Mouse (Mus musculus): ENCODE results near the gene Zfp970. TPM values are rescaled to one million over a fixed set of nuclear protein-coding genes. Genes with fewer than 3 reads are reported as not detected.
"Not testable (repeated sequence)": the region's sequence is repeated elsewhere in the genome, so short reads cannot be mapped to it uniquely, and the experiment has no call there.

Gene Zfp970
- 15.2 and 26.9 TPM in 2 replicates for total RNA-seq (2014; fragmentation: Nextera tagmentation)
- 5.9 and 15.0 TPM in 2 replicates for total RNA-seq (2017)

- ATAC-seq (replicated peaks; ENCODE audit: low FRiP score, low TSS enrichment, poor library complexity, severe bottlenecking), result not testable (repeated sequence)
These were observed at the start of gene Zfp970 for GRCm38 (mm10) chr2:177464676-177465075. Gene Zfp970, plus strand, starts transcription at chr2:177464733.

GRCm38 (mm10) chr2:177468222-177468621, 3.7 kb downstream of the Zfp970 start:
- ATAC-seq (replicated peaks; ENCODE audit: low FRiP score, low TSS enrichment, poor library complexity, severe bottlenecking), result not testable (repeated sequence)

- not testable (repeated sequence) for ATAC-seq (replicated peaks; ENCODE audit: low FRiP score, low TSS enrichment, poor library complexity, severe bottlenecking)
These were observed 7.7 kb downstream of the Zfp970 start for GRCm38 (mm10) chr2:177472261-177472660.

- ATAC-seq (replicated peaks; ENCODE audit: low FRiP score, low TSS enrichment, poor library complexity, severe bottlenecking), result not testable (repeated sequence)
These were observed 17.4 kb downstream of the Zfp970 start for GRCm38 (mm10) chr2:177481971-177482370.

- not testable (repeated sequence) for ATAC-seq (replicated peaks; ENCODE audit: low FRiP score, low TSS enrichment, poor library complexity, severe bottlenecking)
These were observed 18.9 kb downstream of the Zfp970 start for GRCm38 (mm10) chr2:177483238-177483948.

GRCm38 (mm10) chr2:177498067-177498466, 33.5 kb downstream of the Zfp970 start, which contains the start of gene Gm14403:
Gene Gm14403, plus strand, starts transcription at chr2:177498215.
- ATAC-seq (replicated peaks; ENCODE audit: low FRiP score, low TSS enrichment, poor library complexity, severe bottlenecking), result not testable (repeated sequence)

GRCm38 (mm10) chr2:177499182-177499581, 34.6 kb downstream of the Zfp970 start:
- not testable (repeated sequence) for ATAC-seq (replicated peaks; ENCODE audit: low FRiP score, low TSS enrichment, poor library complexity, severe bottlenecking)

GRCm38 (mm10) chr2:177505211-177505719, 40.7 kb downstream of the Zfp970 start:
- ATAC-seq (replicated peaks; ENCODE audit: low FRiP score, low TSS enrichment, poor library complexity, severe bottlenecking), result not testable (repeated sequence)

GRCm38 (mm10) chr2:177511381-177511780, 46.8 kb downstream of the Zfp970 start:
- not testable (repeated sequence) for ATAC-seq (replicated peaks; ENCODE audit: low FRiP score, low TSS enrichment, poor library complexity, severe bottlenecking)

- ATAC-seq (replicated peaks; ENCODE audit: low FRiP score, low TSS enrichment, poor library complexity, severe bottlenecking), result not testable (repeated sequence)
These were observed 47.4 kb downstream of the Zfp970 start for GRCm38 (mm10) chr2:177511972-177512371.

GRCm38 (mm10) chr2:177513991-177514479, 49.5 kb downstream of the Zfp970 start:
- not testable (repeated sequence) for ATAC-seq (replicated peaks; ENCODE audit: low FRiP score, low TSS enrichment, poor library complexity, severe bottlenecking)

- ATAC-seq (replicated peaks; ENCODE audit: low FRiP score, low TSS enrichment, poor library complexity, severe bottlenecking), result not testable (repeated sequence)
These were observed 53.2 kb downstream of the Zfp970 start for GRCm38 (mm10) chr2:177517746-177518145.

GRCm38 (mm10) chr2:177518354-177518753, 53.8 kb downstream of the Zfp970 start:
- not testable (repeated sequence) for ATAC-seq (replicated peaks; ENCODE audit: low FRiP score, low TSS enrichment, poor library complexity, severe bottlenecking)

- not testable (repeated sequence) for ATAC-seq (replicated peaks; ENCODE audit: low FRiP score, low TSS enrichment, poor library complexity, severe bottlenecking)
These were observed 54.4 kb downstream of the Zfp970 start for GRCm38 (mm10) chr2:177518960-177519359.

- no peak for ATAC-seq (replicated peaks; ENCODE audit: low FRiP score, low TSS enrichment, poor library complexity, severe bottlenecking)
These were observed 55.5 kb downstream of the Zfp970 start for GRCm38 (mm10) chr2:177520035-177520434.

GRCm38 (mm10) chr2:177523061-177523460, 58.5 kb downstream of the Zfp970 start:
- ATAC-seq (replicated peaks; ENCODE audit: low FRiP score, low TSS enrichment, poor library complexity, severe bottlenecking), result no peak

GRCm38 (mm10) chr2:177523674-177524073, 59.1 kb downstream of the Zfp970 start:
- ATAC-seq (replicated peaks; ENCODE audit: low FRiP score, low TSS enrichment, poor library complexity, severe bottlenecking), result not testable (repeated sequence)

- not testable (repeated sequence) for ATAC-seq (replicated peaks; ENCODE audit: low FRiP score, low TSS enrichment, poor library complexity, severe bottlenecking)
These were observed 59.6 kb downstream of the Zfp970 start for GRCm38 (mm10) chr2:177524171-177524570.

Measured in megakaryocyte-erythroid progenitor cell, adult 5-6 weeks (primary cell).